Mouse (Mus musculus) liver, embryonic 12.5 days (tissue): ENCODE results near the gene Nlgn1. TPM values are rescaled to one million over a fixed set of nuclear protein-coding genes. Genes with fewer than 3 reads are reported as not detected.

ENCODE experiments used
- ATAC-seq: fragments of 200-750 bp; cut with Nextera tagmentation; 2 replicates; pipeline ENCODE4 v1.8.0; 2017; ENCODE audit warnings: moderate number of reproducible peaks, mild to moderate bottlenecking, moderate library complexity
- H3K27ac ChIP-seq: fragments of 300-500 bp; sonication (generic); 2 replicates; pipeline ENCODE4 v1.5.1; 2016; ENCODE audit warnings: mild to moderate bottlenecking
- H3K27me3 ChIP-seq: fragments of 300-500 bp; sonication (generic); replicated peaks from 2 replicates; pipeline ENCODE4 v1.6.1; 2016; ENCODE audit warnings: mild to moderate bottlenecking, moderate library complexity
- H3K36me3 ChIP-seq: fragments of 300-500 bp; sonication (generic); 2 replicates; pipeline ENCODE4 v1.6.1; 2016; ENCODE audit warnings: mild to moderate bottlenecking, moderate library complexity
- H3K4me1 ChIP-seq: fragments of 300-500 bp; sonication (generic); 2 replicates; pipeline ENCODE4 v1.6.1; 2016
- H3K4me2 ChIP-seq: fragments of 300-500 bp; sonication (generic); 2 replicates; pipeline ENCODE4 v1.6.1; 2016; ENCODE audit warnings: mild to moderate bottlenecking, moderate library complexity
- H3K4me3 ChIP-seq: fragments of 300-500 bp; sonication (generic); 2 replicates; pipeline ENCODE4 v1.5.1; 2016; ENCODE audit warnings: mild to moderate bottlenecking, moderate library complexity
- H3K9ac ChIP-seq: fragments of 300-500 bp; sonication (generic); 2 replicates; pipeline ENCODE4 v1.6.1; 2016; ENCODE audit warnings: mild to moderate bottlenecking, moderate library complexity
- H3K9me3 ChIP-seq: fragments of 300-500 bp; sonication (generic); replicated peaks from 2 replicates; pipeline ENCODE4 v1.6.1; 2016; ENCODE audit warnings: mild to moderate bottlenecking, moderate library complexity
- WGBS: fragments of 180-500 bp; shearing (Covaris S2); methylation state at CpG from one replicate; pipeline ENCODE4 v1.1.7; 2016; ENCODE audit not compliant: insufficient replicate concordance; 5-methylcytosine and 5-hydroxymethylcytosine counted together
- polyA plus RNA-seq: library from polyadenylated mRNA; unstranded; fragments of >200 nt; fragmentation: Nextera tagmentation; extraction: Ambion mirVana; gene quantifications from 2 replicates; pipeline ENCODE4 v1.2.1, GENCODE M21; 2016

The Nlgn1 gene
- polyA plus RNA-seq, result 0.04 TPM in 1 of 2 replicates, not detected in the other

DNA sequence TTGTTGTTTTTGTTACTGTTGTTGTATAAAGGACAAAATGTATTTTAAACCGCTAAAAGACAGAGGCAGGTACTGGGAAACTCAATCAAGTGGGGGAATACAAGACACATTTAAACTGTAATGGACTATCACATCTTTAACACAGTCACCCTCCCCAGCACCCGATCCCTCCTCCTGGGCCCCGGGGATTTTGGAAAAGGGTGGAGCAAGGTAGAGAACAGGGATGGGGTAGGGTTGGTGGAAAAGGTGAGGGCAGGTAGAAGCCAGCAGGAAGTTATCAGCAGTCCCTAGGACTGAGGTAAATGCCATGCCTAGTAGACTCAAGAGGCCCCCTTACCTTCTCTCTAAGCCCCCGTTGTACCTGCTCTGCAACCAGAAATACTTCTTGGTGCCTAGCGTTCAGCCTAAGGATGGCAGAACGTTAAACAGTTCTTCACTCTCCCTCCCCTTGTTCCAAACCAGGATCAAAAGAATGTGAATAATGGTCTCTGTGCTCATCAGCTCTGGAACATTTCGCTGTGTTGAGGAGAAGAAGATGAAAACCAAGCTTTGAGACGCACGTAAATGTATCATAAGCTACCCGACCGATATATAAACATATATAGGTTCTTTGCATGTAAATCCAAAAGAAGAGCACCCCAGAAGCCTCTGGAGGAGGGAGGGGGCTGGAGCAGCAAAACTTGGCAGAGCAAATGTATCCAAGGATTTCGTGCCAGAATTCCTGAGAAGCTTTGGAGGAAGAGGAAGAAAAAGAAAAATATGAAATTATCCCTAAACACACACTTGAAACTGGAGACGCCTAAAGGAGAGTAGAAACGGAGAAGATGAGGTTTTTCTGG is at the start of gene Nlgn1:
Gene Nlgn1 (minus strand): TSS at position 61 of the 839 bp plus-strand sequence.
- Histone ChIP-seq H3K36me3 (no peaks in the 10 kb centered on the region), H3K27ac (no peak within 1 kb of the TSS), H3K9ac (no peak within 1 kb of the TSS), H3K4me2 (peak within 1 kb of the TSS; percentile 54), H3K4me1 (no peaks in the 10 kb centered on the region), H3K9me3 (no peaks in the 10 kb centered on the region), H3K4me3 (peak within 1 kb of the TSS; percentile 32), H3K27me3 (peaks cover 39% of the 10 kb centered on the region)
- WGBS, result 4% methylated on average over 14 of the region's 14 CpGs
- ATAC-seq, result no peak

GRCm38 (mm10) chr3:26378272-26378671 is 46.0 kb upstream of the Nlgn1 start:
- no peaks in the 10 kb centered on the region for H3K36me3 ChIP-seq
- H3K9me3 ChIP-seq, result no peaks in the 10 kb centered on the region
- ATAC-seq, result no peak

DNA sequence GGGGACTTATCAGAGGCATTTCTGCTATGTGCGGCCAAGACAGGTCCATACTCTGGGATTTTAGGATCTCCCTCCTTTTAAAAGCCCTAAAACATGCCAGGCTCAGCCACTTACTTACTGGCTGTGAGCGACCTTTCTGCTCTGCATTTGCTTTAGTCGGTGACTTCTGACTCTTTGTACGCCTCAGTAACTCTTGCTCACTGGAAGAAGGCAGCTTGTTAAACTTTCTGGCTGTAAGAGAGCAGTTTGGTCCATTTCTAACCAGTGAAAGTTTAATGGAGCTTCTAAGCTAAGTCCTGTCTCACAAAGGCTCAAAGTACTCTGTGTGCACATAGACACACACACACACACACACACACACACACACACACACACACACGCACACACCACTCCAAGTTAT is 22.8 kb upstream of the Nlgn1 start:
- ATAC-seq, result no peak
- WGBS, result 75% methylated on average over 5 of the region's 5 CpGs

More at GRCm38 (mm10) chr3:26378272-26378671, 46.0 kb upstream of the Nlgn1 start:
- Histone ChIP-seq H3K4me3 (no peak overlapping the region), H3K4me1 (no peaks in the 10 kb centered on the region), H3K27ac (no peak overlapping the region), H3K9ac (no peak overlapping the region), H3K27me3 (no peaks in the 10 kb centered on the region), H3K4me2 (no peak overlapping the region)
- WGBS, result 47% methylated on average over 2 of the region's 2 CpGs

GRCm38 (mm10) chr3:26354483-26355030 is 22.3 kb upstream of the Nlgn1 start:
- Histone ChIP-seq H3K4me2 (no peak overlapping the region), H3K4me3 (no peak overlapping the region), H3K4me1 (no peaks in the 10 kb centered on the region), H3K9ac (no peak overlapping the region), H3K9me3 (no peaks in the 10 kb centered on the region), H3K27me3 (no peaks in the 10 kb centered on the region), H3K36me3 (no peaks in the 10 kb centered on the region), H3K27ac (no peak overlapping the region)
- no peak for ATAC-seq
- 83% methylated on average over 5 of the region's 5 CpGs for WGBS

More for the DNA sequence above, 22.8 kb upstream of the Nlgn1 start:
- no peak overlapping the region for H3K9ac ChIP-seq
- H3K4me3 ChIP-seq, result no peak overlapping the region
- H3K9me3 ChIP-seq, result no peaks in the 10 kb centered on the region
- no peak overlapping the region for H3K27ac ChIP-seq
- H3K27me3 ChIP-seq, result no peaks in the 10 kb centered on the region
- no peaks in the 10 kb centered on the region for H3K36me3 ChIP-seq
- H3K4me1 ChIP-seq, result no peaks in the 10 kb centered on the region
- H3K4me2 ChIP-seq, result no peak overlapping the region

- no peak overlapping the region for H3K9ac ChIP-seq
- H3K27me3 ChIP-seq, result peaks cover 18% of the 10 kb centered on the region
- H3K9me3 ChIP-seq, result no peaks in the 10 kb centered on the region
- H3K4me1 ChIP-seq, result no peaks in the 10 kb centered on the region
- no peak overlapping the region for H3K4me3 ChIP-seq
- 42% methylated on average over 2 of the region's 2 CpGs for WGBS
- H3K36me3 ChIP-seq, result no peaks in the 10 kb centered on the region
- H3K4me2 ChIP-seq, result no peak overlapping the region
- no peak overlapping the region for H3K27ac ChIP-seq
- no peak for ATAC-seq
These were observed 5.2 kb upstream of the Nlgn1 start for GRCm38 (mm10) chr3:26337495-26337894.

DNA sequence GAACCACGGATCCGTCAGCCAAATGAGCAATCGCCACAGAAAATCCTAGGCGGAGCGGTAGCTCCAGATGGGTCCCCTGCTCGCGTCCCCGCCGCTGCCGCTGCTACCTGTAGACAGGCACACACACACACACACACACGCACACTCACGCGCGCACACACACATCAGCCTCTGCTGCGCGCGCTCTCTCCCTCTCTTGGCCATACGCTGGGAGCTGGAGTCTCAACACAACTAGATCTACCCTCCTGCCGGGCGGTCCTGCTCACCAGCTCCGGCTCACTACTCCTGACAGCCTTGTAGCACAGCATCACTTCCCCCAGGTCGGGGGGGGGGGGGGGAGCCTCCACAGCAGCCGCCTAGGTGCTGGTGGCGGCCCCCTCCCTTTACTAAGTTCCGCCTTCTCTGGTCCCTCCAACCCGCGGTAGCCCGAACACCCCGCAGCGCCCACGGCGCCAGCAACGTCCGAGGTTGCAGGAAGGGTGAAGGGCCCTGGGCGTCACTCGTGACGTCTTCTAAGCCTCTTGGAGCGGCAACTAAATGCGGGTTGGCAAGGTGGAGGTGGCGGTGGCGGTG is 1.1 kb upstream of the Nlgn1 start:
- peak overlapping the region; percentile 52 for H3K4me2 ChIP-seq
- H3K9me3 ChIP-seq, result no peaks in the 10 kb centered on the region
- H3K27me3 ChIP-seq, result peaks cover 39% of the 10 kb centered on the region
- H3K4me3 ChIP-seq, result peak overlapping the region; percentile 26
- no peak for ATAC-seq
- WGBS, result 2% methylated on average over 41 of the region's 41 CpGs
- H3K4me1 ChIP-seq, result no peaks in the 10 kb centered on the region
- no peak overlapping the region for H3K27ac ChIP-seq
- H3K9ac ChIP-seq, result no peak overlapping the region
- no peaks in the 10 kb centered on the region for H3K36me3 ChIP-seq

DNA sequence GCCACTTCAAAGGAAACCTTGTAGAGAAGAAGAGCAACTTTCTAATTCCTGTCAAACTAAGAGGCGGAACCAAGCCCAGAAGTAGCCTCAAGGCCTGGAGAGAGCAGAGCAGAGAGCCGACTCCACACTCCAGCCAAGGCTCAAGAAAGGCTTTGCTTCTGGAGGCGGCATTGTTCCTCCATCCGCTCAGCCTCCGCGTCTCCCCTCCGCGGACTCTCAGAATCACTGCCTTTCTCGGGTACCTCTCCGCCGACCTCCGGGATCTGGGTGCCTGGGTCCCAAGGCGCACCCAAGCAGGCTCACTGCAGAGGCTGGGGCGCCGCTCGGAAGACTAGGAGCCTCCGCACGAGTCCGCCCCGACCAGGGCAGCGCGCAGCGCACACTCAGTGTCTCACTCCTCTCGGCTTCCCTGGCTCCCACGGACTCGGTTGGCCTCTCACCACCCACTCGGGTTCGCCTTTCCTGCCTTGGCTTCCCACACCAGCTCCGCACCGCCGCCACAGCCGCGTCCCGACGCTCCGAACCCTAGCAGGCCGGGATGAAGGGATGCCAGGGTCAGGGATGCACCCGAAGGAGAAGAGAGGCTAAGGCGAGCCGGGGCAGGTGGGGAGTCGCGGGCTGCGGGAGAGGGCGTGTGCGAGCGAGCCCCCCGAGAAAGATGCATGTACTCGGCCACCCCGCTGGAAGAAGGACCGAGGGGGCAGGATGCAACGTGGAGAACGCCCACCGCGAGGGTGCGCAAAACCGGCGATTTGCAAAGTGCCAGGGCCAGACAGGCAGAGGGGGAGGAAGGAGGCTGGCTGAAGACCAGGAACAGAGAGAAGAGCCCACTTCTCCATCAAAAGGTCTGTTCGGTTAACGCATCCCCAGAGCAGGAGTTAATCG is 841 bp downstream of the Nlgn1 start:
- no peak overlapping the region for H3K27ac ChIP-seq
- no peak overlapping the region for H3K9ac ChIP-seq
- H3K36me3 ChIP-seq, result no peaks in the 10 kb centered on the region
- WGBS, result 2% methylated on average over 60 of the region's 60 CpGs
- no peaks in the 10 kb centered on the region for H3K9me3 ChIP-seq
- H3K4me2 ChIP-seq, result peak overlapping the region; percentile 54
- H3K27me3 ChIP-seq, result peaks cover 39% of the 10 kb centered on the region
- H3K4me1 ChIP-seq, result no peaks in the 10 kb centered on the region
- peak overlapping the region; percentile 32 for H3K4me3 ChIP-seq
- no peak for ATAC-seq

DNA sequence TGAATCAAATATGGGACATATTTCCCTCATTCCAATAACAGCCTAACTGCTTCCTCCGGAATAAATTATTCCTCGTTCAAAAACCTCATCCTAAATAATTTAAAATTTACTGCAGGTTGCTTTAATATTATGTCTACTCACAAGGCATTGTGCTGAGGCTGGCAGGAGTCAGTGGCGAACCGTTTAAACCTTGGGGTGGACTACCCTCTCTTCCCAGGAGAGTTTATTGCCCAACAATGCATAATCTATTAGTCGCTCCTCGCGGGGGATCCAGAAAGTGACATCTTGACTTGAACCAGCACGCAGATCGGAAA is 1.4 kb downstream of the Nlgn1 start:
- no peaks in the 10 kb centered on the region for H3K36me3 ChIP-seq
- H3K4me3 ChIP-seq, result no peak overlapping the region
- no peak overlapping the region for H3K9ac ChIP-seq
- no peaks in the 10 kb centered on the region for H3K9me3 ChIP-seq
- no peaks in the 10 kb centered on the region for H3K4me1 ChIP-seq
- WGBS, result 12% methylated on average over 9 of the region's 9 CpGs
- H3K27ac ChIP-seq, result no peak overlapping the region
- peaks cover 39% of the 10 kb centered on the region for H3K27me3 ChIP-seq
- no peak for ATAC-seq
- H3K4me2 ChIP-seq, result peak overlapping the region; percentile 54

DNA sequence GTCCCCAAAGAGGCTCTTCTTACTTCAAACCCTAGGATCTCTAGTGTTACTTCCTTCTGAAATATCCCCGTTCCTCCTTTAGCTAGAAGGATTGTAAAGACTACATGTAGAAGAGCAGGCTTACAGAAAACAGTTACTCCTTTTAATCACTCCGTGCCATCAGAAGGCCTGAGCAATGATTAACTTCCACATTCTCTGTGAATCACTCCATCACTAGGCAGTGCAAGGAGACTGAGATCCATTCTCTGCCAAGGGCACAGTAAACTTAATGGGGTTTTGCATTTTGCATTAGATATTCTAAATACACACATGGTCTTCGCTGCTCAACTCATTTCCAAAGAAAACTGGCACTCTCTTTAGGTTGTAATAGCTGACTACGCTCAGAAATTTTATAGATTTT is 2.2 kb downstream of the Nlgn1 start:
- Histone ChIP-seq H3K4me3 (no peak overlapping the region), H3K27me3 (peaks cover 39% of the 10 kb centered on the region), H3K4me2 (no peak overlapping the region), H3K9me3 (no peaks in the 10 kb centered on the region), H3K36me3 (no peaks in the 10 kb centered on the region), H3K27ac (no peak overlapping the region), H3K4me1 (no peaks in the 10 kb centered on the region), H3K9ac (no peak overlapping the region)
- no peak for ATAC-seq
- WGBS, result 38% methylated on average over 4 of the region's 4 CpGs

- Histone ChIP-seq H3K9ac (no peak overlapping the region), H3K36me3 (no peaks in the 10 kb centered on the region), H3K4me1 (no peaks in the 10 kb centered on the region), H3K27ac (no peak overlapping the region), H3K27me3 (no peaks in the 10 kb centered on the region), H3K4me2 (no peak overlapping the region), H3K9me3 (no peaks in the 10 kb centered on the region), H3K4me3 (no peak overlapping the region)
- no peak for ATAC-seq
- 67% methylated on average over 1 of the region's 1 CpGs for WGBS
These were observed 7.8 kb downstream of the Nlgn1 start for GRCm38 (mm10) chr3:26324510-26324909.

GRCm38 (mm10) chr3:26317397-26317796 is 14.9 kb downstream of the Nlgn1 start:
- WGBS, result 69% methylated on average over 2 of the region's 2 CpGs

More at GRCm38 (mm10) chr3:26317397-26317796, 14.9 kb downstream of the Nlgn1 start:
- Histone ChIP-seq H3K9ac (no peak overlapping the region), H3K4me3 (no peak overlapping the region), H3K27me3 (no peaks in the 10 kb centered on the region), H3K4me1 (no peaks in the 10 kb centered on the region), H3K36me3 (no peaks in the 10 kb centered on the region), H3K4me2 (no peak overlapping the region), H3K9me3 (no peaks in the 10 kb centered on the region), H3K27ac (no peak overlapping the region)
- no peak for ATAC-seq
